Mouse (Mus musculus) brain, adult 2 months (tissue): ENCODE measurements around the gene Gm13276.
"Not testable (repeated sequence)": the region's sequence is repeated elsewhere in the genome, so short reads cannot be mapped to it uniquely, and the experiment has no call there.

Experiments used
- DNase-seq: peaks from one replicate; pipeline ENCODE4 v3.0.0; 2011; ENCODE audit warnings: low read depth, low spot score

Gm13276 gene

GRCm38 (mm10) chr4:88782335-88782734 lies 3.2 kb upstream of the Gm13276 start:
- DNase-seq: not testable (repeated sequence)

GRCm38 (mm10) chr4:88788402-88788801 lies 2.9 kb downstream of the Gm13276 start, which contains the start of gene Gm13277:
Gm13277 (plus strand) TSS chr4:88788632.
- not testable (repeated sequence) for DNase-seq

- not testable (repeated sequence) for DNase-seq
Measured at GRCm38 (mm10) chr4:88791250-88791649, 5.7 kb downstream of the Gm13276 start, which contains the start of gene Gm13278. Gm13278 (plus strand) TSS chr4:88791550.

GRCm38 (mm10) chr4:88793936-88794675 lies 8.6 kb downstream of the Gm13276 start, which contains the start of gene Gm13275:
Gm13275 (plus strand) TSS chr4:88794487.
- DNase-seq: not testable (repeated sequence)

GRCm38 (mm10) chr4:88797097-88797496 lies 11.6 kb downstream of the Gm13276 start, which contains the start of gene Gm13279:
Gm13279 (plus strand) TSS chr4:88797397.
- DNase-seq: not testable (repeated sequence)

- not testable (repeated sequence) for DNase-seq
Measured at GRCm38 (mm10) chr4:88799365-88799764, 13.9 kb downstream of the Gm13276 start, which contains the start of gene Gm13285. Gm13285 (plus strand) TSS chr4:88799665.

GRCm38 (mm10) chr4:88802954-88803353 lies 17.4 kb downstream of the Gm13276 start, which contains the start of gene Gm13287:
Gm13287 (plus strand) TSS chr4:88803254.
- not testable (repeated sequence) for DNase-seq

GRCm38 (mm10) chr4:88805231-88805630 lies 19.7 kb downstream of the Gm13276 start, which contains the start of gene Gm13288:
Gm13288 (plus strand) TSS chr4:88805531.
- DNase-seq: not testable (repeated sequence)

GRCm38 (mm10) chr4:88805761-88806160 lies 20.3 kb downstream of the Gm13276 start:
- not testable (repeated sequence) for DNase-seq

- no peak for DNase-seq
Measured at GRCm38 (mm10) chr4:88815928-88816327, 30.4 kb downstream of the Gm13276 start, which contains the start of gene Ifna7. Ifna7 (plus strand) TSS chr4:88816228.

GRCm38 (mm10) chr4:88819659-88820058 lies 34.1 kb downstream of the Gm13276 start, which contains the start of gene Ifna11:
Ifna11 (plus strand) TSS chr4:88819959.
- DNase-seq: no peak

- peak; percentile 31 for DNase-seq
Measured at GRCm38 (mm10) chr4:88822995-88823394, 37.5 kb downstream of the Gm13276 start.

- DNase-seq: not testable (repeated sequence)
Measured at GRCm38 (mm10) chr4:88827116-88827515, 41.6 kb downstream of the Gm13276 start, which contains the start of gene Ifna6. Ifna6 (plus strand) TSS chr4:88827416.

GRCm38 (mm10) chr4:88830523-88830922 lies 45.0 kb downstream of the Gm13276 start:
- peak; percentile 35 for DNase-seq

- not testable (repeated sequence) for DNase-seq
Measured at GRCm38 (mm10) chr4:88835225-88835624, 49.7 kb downstream of the Gm13276 start, which contains the start of gene Ifna5. Ifna5 (plus strand) TSS chr4:88835525.
